Mouse (Mus musculus): ENCODE results near the gene Kcnma1.

DNA sequence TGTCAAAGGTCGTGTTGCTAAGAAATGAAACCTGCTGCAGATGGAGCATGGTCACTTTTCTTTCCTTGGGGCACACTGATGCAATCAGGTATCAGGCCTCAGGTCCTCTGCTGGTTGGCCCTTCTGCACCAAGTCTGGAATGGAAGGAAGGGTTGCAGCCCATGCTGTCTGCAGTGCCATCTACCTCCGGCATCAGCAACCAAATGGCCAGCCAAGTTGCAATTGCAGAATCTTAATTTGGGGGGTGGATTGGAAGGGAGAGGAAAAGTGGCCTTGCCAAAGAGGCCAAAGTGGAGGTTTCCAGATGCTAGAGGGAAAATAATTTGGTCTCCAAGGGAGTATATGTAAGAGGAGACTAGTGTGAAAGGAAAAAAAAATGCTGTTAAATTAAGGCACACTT is 584.3 kb downstream of the Kcnma1 start:
- TF ChIP-seq HCFC1 (IDR thresholded peaks at IDR 0.05; ENCODE audit: borderline replicate concordance, insufficient read depth, low read length) (no peak), ZNF384 (IDR thresholded peaks at IDR 0.05; ENCODE audit: low read depth, low read length) (no peak), CHD2 (IDR thresholded peaks at IDR 0.05; ENCODE audit: low read depth, low read length) (no peak)

Data from ES-E14 (cell line).